Mouse (Mus musculus) left cerebral cortex, postnatal 4 days (tissue): ENCODE data around the gene Cass4. TPM values are rescaled to one million over a fixed set of nuclear protein-coding genes. Genes with fewer than 3 reads are reported as not detected.
A peak's percentile ranks its signal among the peaks of the same experiment; 100 is the strongest.

ENCODE experiments used
- DNase-seq: peaks from one replicate; pipeline ENCODE4 v3.0.0-alpha.2; 2022
- intact Hi-C: fragments of 180-260 bp; cut with DNase I; formaldehyde crosslinking; loops from one replicate; pipeline ENCODE4 v1.15.1; 2025
- total RNA-seq, 2 experiments: library from RNA; stranded (reverse); gene quantifications; 2 replicates each; pipeline ENCODE4 v1.2.3; 2021

Gene Cass4
- total RNA-seq: under 1 TPM; 0.16 to 0.24 TPM

GRCm38 (mm10) chr2:172393391-172394051 is at the start of gene Cass4:
Cass4 (plus strand) TSS chr2:172393794.
- intact Hi-C loops: no loop called here
- no peak for DNase-seq

- DNase-seq: no peak
- intact Hi-C loops: no loop called here
These were observed 48.9 kb upstream of the Cass4 start for GRCm38 (mm10) chr2:172344669-172345068.

- intact Hi-C loops: no loop called here
- DNase-seq: peak; percentile 97
These were observed 48.3 kb upstream of the Cass4 start, which contains the start of gene Fam210b for GRCm38 (mm10) chr2:172345258-172345738. Fam210b (plus strand) TSS chr2:172345565.

GRCm38 (mm10) chr2:172346034-172346929 is 47.3 kb upstream of the Cass4 start:
- intact Hi-C loops: no loop called here
- DNase-seq: peak; percentile 49

- no peak for DNase-seq
- intact Hi-C loops: no loop called here
These were observed 46.5 kb upstream of the Cass4 start for GRCm38 (mm10) chr2:172346933-172347611.

GRCm38 (mm10) chr2:172348297-172348950 is 45.2 kb upstream of the Cass4 start:
- DNase-seq: peak; percentile 75

GRCm38 (mm10) chr2:172349776-172350175 is 43.8 kb upstream of the Cass4 start:
- intact Hi-C loops: no loop called here
- DNase-seq: no peak

More at GRCm38 (mm10) chr2:172348297-172348950, 45.2 kb upstream of the Cass4 start:
- intact Hi-C loops: no loop called here

GRCm38 (mm10) chr2:172350773-172351172 is 42.8 kb upstream of the Cass4 start:
- intact Hi-C loops: no loop called here
- no peak for DNase-seq

- intact Hi-C loops: no loop called here
- peak; percentile 49 for DNase-seq
These were observed 40.4 kb upstream of the Cass4 start for GRCm38 (mm10) chr2:172353218-172353617.

- intact Hi-C loops: no loop called here
- no peak for DNase-seq
These were observed 38.8 kb upstream of the Cass4 start for GRCm38 (mm10) chr2:172354761-172355160.

- intact Hi-C loops: no loop called here
- peak; percentile 86 for DNase-seq
These were observed 37.8 kb upstream of the Cass4 start for GRCm38 (mm10) chr2:172355833-172356232.

- intact Hi-C loops: no loop called here
- no peak for DNase-seq
These were observed 30.4 kb upstream of the Cass4 start for GRCm38 (mm10) chr2:172363176-172363575.

- intact Hi-C loops: no loop called here
These were observed 23.0 kb upstream of the Cass4 start, which contains the start of the genes Aurka and Cstf1 for GRCm38 (mm10) chr2:172370411-172371223. Aurka (minus strand) TSS chr2:172370535. Cstf1 (plus strand) TSS chr2:172370681.

GRCm38 (mm10) chr2:172371258-172371657 is 22.3 kb upstream of the Cass4 start:
- DNase-seq: no peak
- intact Hi-C loops: no loop called here

More at GRCm38 (mm10) chr2:172370411-172371223, 23.0 kb upstream of the Cass4 start, which contains the start of the genes Aurka and Cstf1:
- peak; percentile 95 for DNase-seq

- no peak for DNase-seq
- intact Hi-C loops: no loop called here
These were observed 17.0 kb upstream of the Cass4 start for GRCm38 (mm10) chr2:172376551-172376950.

- DNase-seq: no peak
- intact Hi-C loops: no loop called here
These were observed 16.5 kb upstream of the Cass4 start for GRCm38 (mm10) chr2:172376999-172377515.

GRCm38 (mm10) chr2:172378332-172378731 is 15.3 kb upstream of the Cass4 start:
- DNase-seq: no peak
- intact Hi-C loops: no loop called here

- intact Hi-C loops: loop anchor here (5.0 kb wide), 1 partner anchor 67 kb away; no protein-coding TSS in a partner anchor
- DNase-seq: no peak
These were observed 13.1 kb upstream of the Cass4 start for GRCm38 (mm10) chr2:172380513-172380912.

GRCm38 (mm10) chr2:172381341-172381740 is 12.3 kb upstream of the Cass4 start:
- intact Hi-C loops: loop anchor here (5.0 kb wide), 1 partner anchor 66 kb away; no protein-coding TSS in a partner anchor
- DNase-seq: no peak
